Mouse (Mus musculus) E14TG2a.4 (cell line): Measurements from ENCODE around the gene Top2b.

Experiments used
- CTCF ChIP-seq: conservative IDR thresholded peaks from 2 replicates; pipeline ENCODE4 v1.5.1; 2014; ENCODE audit warnings: low read length
- NANOG ChIP-seq: IDR thresholded peaks from 2 replicates; pipeline ENCODE4 v1.6.1; 2014; ENCODE audit warnings: borderline replicate concordance, low read length, mixed read lengths
- POU5F1 ChIP-seq: IDR thresholded peaks from 2 replicates; pipeline ENCODE4 v1.6.1; 2014; ENCODE audit warnings: low read length, borderline replicate concordance

DNA sequence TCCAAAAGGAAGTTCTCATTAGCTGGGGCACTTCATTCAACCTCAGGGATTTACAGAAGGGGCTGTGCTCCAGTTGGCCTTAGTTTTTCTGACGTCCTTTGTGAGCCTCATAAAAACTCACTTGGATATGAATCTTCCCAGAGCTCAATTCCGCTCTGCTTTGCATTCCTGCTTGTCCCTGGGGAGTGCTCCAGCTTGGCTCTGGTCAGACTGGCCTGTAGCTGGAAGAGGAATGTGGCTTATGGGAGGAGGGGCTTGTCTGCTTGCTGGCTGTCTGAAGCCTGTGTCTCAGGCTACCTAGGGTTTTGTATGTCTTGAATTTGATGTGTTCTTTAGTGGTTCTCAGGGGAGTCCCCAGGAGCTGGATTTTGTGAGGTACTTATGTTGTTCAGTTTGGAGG lies 36.4 kb upstream of the Top2b start:
- TF ChIP-seq CTCF (no peak), POU5F1 (no peak), NANOG (no peak)
